Mouse (Mus musculus) 3134 (cell line): Measurements from ENCODE around the gene Pop7.

Source experiments
- DNase-seq: peaks from one replicate; pipeline ENCODE4 v3.0.0-alpha.2; 2011; ENCODE audit warnings: low spot score; ENCODE audit not compliant: insufficient read length; ENCODE audit errors: extremely low read depth

Pop7 gene

DNA sequence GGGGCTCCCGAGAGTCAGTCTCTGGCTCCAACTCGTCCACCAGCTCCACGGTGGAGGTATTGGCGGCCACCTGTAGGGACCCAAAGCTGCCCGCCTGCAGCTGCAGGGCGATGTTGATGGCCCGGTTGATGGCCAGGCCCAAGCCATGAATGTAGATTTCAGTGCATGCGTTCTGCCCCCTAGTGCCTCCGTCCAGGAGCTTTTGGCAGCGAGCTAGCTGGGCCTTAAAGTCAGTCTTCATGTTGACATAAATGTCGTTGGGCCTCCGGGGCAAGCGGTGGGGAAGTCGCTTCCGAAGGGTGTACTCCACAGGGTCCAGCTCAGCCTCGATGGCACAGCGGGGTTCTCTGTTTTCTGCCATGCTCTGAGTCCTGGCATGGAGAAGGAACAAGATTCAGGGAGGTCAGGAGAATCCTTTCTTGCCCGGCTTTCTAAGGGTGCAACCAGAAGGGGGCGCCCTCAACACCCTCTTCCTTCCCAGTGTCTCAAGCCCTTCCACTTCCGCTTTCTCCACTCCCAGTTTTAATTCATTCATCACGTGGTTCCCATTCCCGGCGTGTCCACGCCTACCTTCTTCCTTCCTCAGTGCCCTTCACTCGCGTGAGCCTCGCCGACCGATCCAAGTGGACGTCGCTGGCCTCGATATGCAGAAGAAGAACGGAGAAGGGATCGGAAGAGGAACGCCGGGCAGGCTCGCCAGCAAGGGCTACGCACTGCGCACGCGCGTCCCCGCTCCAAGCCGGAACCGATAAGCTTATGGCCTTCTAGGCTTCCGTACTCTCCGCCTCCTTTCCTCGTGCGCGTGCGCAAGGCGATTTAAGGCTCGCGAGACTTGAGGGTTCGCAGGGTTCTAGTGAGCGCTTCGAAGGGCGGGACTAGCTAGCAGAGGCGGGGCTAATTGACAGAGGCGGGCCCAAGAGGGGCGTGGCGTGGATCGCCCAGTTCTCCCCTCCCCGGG, at the start of gene Pop7:
Pop7 (minus strand) TSS at position 810 of the 958 bp plus-strand sequence.
- peak; percentile 99 for DNase-seq

DNA sequence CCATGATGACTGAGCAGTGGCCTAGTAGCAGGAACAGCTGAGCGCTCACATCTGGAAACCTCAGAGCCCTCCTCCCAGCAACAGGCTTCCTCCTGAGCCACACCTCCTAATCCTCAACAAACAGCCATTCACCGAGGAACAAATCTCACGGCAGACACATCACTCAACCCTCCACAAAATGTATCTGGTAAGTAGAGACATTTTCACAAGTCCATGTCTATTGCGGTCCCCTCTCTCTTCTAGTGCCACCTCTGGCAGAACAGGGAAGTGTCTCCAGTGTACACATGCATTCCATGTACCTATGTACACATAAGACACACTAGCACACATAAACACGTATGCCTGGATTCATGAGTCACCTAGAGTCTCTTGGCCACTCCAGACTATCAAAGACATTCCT, 48.8 kb upstream of the Pop7 start:
- DNase-seq: no peak

DNA sequence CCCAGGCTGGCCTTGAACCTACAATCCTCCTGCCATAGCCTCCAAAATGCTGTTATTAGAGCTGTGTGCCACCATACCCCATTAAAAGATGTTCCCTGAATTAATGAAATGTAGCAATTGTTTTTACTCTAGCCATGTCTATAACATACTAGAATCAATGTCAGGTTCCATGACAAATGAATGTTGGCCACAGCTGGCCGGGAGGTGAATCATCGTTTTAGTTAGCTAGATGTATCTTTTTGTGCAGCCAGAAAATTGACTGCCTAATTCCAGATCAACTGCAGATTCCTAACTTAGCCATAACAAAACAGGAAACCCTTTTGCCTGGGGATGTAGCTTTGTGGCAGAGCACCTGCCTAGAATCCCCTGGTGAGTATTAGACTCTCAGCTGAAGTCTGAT, 47.5 kb upstream of the Pop7 start:
- DNase-seq: no peak

DNA sequence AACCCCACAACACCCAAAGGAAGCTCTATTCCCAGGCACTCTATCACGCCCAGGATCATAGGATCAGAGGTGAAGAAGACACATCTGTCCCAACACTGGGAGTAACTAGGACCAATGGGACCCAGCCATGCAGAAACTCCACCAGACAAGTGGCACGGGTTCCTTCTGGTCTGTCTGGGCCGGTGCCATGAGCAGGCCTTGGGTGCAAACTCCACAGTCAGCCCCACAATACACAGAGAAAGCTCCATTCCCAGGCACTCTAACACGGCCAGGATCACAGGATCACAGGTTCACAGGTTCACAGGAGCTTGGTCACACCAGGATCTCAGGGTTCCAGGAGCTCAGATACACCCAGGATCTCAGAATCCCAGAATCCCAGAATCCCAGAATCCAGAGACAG, 43.3 kb upstream of the Pop7 start:
- no peak for DNase-seq

DNA sequence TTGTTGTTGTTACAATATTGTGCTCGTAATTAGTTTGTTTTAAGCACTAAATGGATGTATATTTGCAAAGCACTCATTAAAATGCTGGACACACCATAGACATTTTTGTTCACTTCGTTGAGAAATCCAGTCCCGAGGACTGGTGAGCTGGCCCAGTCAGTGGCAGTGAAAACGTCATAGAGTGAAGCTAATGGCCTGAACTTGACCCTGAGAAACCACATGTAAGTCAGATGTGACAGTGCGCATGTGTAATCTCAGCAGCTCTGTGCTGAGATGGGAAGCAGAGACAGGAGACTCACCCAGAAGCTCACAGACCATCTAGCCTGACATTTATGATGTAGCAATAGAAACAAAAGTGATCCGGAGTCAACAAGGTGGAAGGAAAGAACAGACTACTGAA, 42.6 kb upstream of the Pop7 start:
- no peak for DNase-seq

DNA sequence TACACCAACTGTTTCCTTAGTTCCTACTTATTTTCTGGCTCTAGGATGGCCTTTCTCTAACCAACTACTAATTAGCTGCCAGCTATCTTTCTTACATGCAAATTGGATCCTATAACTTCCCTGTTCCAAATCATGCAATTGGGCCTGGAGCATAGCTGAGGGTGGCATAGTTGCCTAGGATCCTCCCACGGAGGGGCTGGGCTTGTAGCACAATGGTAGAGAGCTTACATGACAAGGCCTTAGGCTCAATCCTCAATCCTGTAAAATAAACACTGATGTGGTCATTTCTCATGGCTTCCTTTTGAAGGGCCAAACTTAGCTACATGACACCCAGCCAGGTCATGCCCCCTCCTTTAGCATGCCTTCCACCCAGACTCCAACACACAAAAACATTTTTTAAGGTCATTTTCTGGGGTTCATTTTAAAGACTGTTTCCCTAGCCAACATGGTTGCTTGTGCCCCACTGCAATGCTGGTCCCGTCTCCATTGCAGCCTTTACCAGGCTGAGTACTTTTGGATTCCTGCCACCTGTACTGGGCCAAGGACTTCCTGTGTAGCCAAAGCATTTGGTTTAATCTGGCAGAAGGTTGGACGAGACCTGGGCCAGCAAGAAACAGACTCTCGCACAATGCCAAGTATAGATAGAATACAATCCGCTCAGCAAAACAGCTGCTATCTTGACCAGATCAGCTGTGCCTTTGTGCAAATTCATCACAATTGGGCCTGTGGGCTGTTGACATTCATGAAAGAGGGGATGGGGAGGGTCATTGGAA, 39.6 kb upstream of the Pop7 start:
- peak; percentile 37 for DNase-seq

DNA sequence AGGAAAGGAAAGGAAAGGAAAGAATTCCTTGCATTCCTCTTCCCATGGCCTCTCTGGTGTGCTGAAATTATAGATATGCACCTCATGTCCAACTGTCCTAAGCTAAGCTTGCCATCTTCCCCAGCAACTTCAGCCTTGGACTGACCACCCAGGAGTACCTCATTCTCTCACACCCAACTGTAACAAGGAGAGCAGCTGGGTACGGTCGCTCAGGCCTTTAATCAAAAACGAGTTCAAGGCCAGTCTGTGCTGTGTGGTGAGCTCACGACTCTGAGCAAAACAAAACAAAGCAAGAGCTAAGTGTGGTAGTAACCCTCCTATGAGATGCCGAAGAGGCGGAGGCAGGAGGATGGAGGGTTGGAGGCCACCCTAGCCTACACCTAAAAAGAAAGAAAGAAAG, 38.7 kb upstream of the Pop7 start:
- no peak for DNase-seq

DNA sequence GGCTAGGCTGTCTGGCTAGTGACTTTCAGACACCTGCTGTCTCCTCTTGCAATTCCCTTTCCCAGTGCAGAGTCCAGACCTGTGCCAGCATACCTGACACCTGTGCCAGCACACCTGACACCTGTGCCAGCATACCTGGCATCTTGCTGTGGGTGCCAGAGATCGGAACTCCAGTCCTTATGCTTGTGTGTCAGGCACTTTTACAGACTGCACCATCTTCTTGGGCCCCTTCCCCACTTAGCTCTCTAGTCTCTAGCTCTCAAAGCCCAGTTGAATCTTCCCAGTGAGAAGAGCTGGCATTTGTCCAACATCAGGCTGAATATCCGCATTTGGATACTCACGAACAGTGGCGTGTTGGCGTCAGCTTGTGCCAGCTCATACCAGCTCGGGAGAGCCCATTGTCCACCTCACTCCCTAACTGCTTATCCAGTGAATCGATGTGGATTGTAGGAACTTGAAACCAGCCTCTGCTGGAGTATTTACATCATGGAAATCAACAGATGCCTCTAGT, 37.0 kb upstream of the Pop7 start:
- peak; percentile 35 for DNase-seq

DNA sequence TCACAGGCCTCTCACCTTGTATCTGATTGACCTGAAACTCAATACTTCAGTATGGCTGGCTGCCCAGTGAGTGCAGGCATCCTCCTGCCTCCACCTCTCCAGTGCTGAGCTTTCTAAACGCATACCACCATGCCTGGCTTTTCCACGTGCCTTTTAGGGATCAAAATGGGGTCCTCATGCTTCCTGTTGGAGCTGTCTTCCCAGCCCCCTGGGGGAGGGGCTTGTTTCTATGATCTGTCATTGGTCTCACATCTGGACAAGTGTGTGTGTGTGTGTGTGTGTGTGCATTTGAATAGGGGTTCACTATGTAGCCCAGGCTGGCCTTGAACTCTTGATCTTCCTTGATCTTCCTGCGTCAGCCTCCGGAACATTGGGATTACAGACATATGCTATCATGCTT, 35.1 kb upstream of the Pop7 start:
- no peak for DNase-seq

DNA sequence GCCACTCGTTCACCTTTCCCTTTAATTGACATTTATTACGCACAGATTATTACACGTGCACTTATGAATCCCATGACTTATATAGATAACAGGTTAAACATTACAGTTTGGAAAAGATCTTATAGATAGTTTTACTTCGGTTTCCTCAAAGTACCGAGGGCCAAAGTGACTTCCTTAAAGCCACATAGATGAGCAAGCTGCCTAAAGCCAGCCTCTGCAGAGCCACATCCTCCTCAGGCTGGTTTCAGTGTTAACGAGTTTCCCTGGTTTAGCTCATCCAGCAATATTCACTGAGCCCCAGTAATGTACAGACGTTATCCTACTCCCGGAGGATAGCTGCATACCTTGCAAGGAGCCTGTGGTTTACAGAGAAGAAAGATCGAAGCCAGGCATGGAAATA, 33.0 kb upstream of the Pop7 start:
- DNase-seq: no peak

DNA sequence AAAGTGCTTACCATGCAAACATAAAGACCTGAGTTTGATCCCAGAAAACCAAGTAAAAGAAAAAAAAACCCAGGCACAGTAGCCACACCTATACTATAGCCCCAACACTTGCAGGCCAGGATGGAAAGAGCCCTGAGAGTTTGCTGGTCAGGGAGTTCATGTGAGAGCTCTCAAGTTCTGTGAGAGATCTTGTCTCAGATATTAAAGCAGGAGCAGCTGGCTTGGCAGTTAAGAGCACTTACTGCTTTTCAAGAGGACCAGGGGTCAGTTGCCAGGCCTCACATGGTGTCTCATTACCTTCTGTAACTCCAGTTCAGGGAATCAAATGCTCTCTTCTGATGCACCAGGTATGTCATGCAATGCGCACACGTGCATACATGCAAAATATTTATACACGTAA, 32.4 kb upstream of the Pop7 start:
- no peak for DNase-seq

DNA sequence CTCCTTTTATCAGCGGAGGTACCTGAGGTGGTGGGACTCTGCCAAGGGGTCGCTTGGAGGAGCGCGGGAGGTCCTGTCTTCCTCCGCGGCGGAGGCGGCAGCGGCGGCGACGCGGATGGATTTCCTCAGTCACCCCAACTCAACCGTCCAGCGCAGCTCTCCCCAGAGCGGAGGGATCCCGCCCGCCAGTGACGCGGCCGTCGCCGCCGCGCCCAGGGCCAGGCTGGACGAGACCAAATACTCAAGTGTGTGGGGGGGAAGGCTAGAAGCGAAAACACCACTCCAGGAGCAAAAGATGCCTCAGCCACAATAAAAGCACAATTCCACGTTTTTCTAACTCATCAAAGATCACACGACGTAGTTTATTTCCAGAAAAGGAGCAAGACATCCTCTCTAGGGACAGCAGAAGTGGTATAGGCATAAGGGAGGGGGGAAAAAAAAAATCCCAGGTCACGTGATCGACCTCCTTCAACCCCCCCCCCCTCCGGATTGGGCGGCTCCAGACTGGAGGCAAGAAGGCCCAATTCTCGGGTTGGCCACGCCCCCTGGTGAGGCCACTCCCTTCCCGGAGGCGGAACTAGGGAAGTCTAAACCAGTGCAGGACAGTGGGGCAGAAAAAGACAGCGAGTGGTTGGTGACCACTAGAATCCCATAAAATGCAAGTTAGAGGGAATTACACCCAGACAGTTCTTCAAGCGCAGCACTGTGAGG, 31.0 kb upstream of the Pop7 start, which contains the start of the genes Epo and Gnb2:
Epo (minus strand) TSS at position 126 of the 711 bp plus-strand sequence.
Gnb2 (minus strand) TSS at position 394 of the 711 bp plus-strand sequence.
- peak; percentile 98 for DNase-seq

DNA sequence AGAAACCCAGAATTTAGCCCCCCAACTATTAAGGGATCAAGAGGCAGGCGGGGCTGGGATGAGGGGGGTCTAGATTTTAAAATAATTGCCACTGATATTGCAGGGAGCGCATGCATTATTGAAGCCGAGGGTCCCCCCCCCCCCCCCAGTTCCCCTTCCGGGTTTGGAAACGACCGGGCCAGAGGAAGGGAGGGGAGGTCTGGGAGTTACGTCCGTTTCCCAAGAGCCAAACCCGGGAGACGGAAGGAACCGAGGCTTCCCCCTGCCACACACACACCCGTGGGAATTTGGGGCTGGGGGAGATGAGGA, 30.4 kb upstream of the Pop7 start:
- no peak for DNase-seq

DNA sequence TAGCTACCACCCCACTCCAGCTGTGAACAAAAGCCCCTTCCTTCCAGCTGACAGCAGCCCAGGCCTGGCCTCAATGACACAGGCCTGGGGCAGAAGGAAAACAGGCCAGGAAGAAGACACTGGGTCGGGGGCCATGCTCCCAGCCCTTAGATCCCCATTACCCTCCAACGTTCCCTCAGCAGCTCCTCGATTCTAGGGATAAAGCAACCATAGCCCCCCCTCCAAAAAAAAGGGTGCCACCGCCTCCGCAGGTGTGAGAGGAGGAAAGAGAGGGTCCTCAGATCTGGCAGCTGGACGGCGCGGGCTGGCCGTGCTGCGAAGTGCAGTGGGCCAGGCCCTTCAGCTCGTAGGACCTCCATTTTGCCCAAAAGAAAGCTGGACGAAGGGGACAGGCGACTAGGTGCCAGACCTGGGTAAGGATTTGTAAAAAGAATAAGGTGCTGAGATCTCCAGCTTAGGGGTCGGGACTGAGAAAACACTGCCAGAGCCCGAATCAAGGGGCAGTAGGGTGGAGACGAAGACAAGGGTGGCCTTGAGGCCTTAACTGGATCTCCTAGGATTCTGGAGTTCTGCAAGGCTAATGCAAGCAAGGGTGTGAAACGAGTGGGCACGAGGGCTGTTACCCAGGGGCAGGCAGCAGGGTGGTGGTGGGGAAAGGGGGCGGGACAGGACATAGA, 30.0 kb upstream of the Pop7 start:
- DNase-seq: no peak

DNA sequence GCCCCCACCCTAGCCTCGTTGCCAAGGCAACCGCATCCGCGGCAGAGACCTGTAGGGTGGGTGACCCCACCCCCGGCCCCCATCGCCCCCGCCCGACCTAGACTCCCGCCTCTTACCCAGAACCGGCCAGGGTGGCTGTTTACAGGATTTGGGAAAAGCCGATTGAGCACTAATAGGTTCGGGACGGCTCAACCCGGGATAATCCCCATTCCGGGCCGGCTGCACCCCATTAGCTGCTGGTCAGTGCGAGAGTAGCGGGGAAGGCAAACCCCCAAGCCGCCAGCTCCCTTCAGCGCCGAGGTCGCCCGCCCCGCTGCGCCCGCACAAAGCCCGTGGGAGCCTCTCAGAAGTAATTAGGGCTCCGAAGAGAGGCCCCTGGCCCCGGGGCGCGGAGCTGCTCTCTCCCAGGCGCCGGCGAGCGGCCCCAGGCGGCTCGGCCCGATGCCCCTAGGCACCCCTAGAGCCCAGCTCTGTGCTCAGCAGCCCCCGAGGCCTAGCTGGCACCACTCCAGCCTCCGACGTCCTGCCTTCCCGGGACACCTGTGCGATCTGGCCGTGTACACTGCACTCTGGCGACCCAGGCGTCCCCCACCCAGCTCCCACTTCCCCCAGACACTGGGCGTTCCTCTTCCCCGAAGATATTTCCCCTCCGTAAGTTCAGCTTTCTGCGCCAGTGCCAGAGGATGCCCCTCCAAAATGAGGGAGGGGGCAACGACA, 29.3 kb upstream of the Pop7 start:
- DNase-seq: peak; percentile 60

DNA sequence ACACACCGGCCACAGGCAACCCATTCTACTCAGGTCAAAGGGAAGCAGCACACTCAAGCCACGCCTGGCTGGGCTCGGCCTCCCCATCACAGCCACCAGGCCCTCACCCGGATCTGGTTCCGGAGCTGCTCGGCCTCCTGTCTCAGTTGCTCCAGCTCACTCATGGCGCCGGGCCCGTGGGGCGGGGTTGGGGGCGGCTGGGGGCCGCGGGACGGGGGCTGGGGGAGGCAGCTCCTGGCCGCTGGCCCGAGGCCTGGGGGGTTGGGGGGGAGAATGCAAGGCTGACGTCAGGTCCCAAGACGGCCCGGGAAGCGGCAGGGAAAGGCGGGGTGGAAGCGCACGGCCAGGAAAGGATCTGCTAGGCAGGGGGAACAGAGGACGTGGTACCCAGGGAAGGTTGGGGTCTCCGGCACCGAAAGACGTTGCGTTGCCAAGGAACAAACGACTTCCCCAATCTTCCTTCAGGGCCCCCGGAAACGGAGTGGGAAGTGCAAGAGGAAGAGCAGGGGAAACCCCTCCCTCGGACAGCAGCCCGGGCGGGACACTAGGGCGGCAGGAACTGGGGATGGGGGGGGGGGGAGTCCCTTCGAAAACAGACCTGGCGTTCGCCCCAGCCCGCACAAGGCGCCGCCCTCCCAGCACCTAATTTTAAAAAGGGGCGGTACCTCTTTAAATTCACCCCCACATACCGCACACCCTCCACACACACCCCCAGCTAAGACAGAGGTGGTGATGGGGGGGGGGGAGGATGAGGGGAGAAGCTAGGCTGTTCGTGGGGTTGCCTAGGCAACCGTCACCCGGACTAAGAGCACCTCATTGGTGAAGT, 28.5 kb upstream of the Pop7 start:
- DNase-seq: peak; percentile 80

DNA sequence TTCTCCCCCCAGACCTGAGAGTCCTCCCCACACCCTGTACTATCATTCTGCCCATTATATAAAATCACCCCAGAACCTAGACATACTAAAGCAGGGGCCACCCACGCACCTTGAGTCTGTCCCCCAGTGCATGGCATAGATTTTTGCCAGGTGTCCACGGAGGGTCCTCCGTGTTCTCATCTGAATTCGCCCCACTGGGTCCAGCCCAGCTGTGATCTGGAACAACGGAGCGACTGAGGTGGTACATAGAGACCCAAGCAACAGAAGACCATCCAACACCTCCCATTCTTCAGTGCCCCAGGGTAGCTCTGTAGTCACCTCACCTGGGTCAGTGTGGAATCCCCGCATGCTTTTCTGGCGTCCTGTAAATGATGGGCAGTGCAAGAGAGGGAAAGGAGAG, 27.8 kb upstream of the Pop7 start:
- no peak for DNase-seq

DNA sequence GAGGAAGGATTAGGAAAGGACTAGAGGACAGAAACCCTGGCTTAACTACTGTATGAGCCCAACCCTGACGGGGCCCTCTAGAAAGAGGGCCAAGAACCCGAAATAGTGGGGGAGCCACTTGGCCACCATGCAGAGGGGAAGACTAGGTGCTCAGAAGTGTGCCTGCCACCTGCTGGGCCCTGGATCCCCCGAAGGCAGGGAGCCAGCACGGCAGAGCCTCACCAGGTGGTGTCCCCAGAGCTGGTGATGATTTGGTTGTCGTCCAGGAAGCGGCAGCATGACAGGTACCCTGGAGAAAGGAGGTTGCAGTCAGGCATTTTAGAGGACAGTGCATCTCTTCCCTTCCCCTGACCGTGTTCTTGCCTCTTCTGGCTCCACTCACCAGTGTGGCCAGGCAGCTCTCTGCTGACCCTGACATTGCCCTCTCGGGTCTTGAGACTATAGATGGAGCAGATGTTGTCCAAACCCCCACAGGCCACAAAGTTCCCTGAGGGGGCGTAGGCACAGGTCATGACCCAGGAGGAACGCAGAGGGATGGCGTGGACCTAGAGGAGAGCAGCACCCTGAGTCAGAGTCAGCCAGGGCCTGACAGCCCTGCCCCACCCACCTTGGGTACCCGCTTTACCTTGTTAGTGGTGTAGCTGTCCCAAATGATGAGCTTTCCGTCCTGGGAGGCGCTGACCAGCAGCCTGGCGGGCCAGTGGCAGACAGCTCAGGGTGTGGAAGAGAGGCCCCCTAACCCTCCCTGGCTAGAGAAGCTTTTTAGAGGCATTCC, 27.1 kb upstream of the Pop7 start:
- no peak for DNase-seq
